Mouse (Mus musculus) midbrain, embryonic 14.5 days (tissue): Measurements from ENCODE around the gene Pim1. TPM values are rescaled to one million over a fixed set of nuclear protein-coding genes. Genes with fewer than 3 reads are reported as not detected.

Experiments used
- ATAC-seq: fragments of 200-750 bp; cut with Nextera tagmentation; 2 replicates; pipeline ENCODE4 v1.8.0; 2017; ENCODE audit warnings: moderate number of reproducible peaks, moderate library complexity; ENCODE audit not compliant: low FRiP score, low TSS enrichment
- DNase-seq: peaks from one replicate; pipeline ENCODE4 v3.0.0-alpha.2; 2015
- H3K27ac ChIP-seq: fragments of 300-500 bp; sonication (generic); replicated peaks from 2 replicates; pipeline ENCODE4 v1.5.1; 2014; ENCODE audit warnings: mild to moderate bottlenecking, low read depth, low read length, moderate library complexity
- H3K27me3 ChIP-seq: fragments of 300-500 bp; sonication (generic); 2 replicates; pipeline ENCODE4 v1.6.1; 2014; ENCODE audit warnings: low read length, control low read depth, mixed read lengths; ENCODE audit not compliant: control insufficient read depth, insufficient read depth
- H3K36me3 ChIP-seq: fragments of 300-500 bp; sonication (generic); 2 replicates; pipeline ENCODE4 v1.6.1; 2014; ENCODE audit warnings: low read length, control low read depth; ENCODE audit not compliant: control insufficient read depth, insufficient read depth
- H3K4me1 ChIP-seq: fragments of 300-500 bp; sonication (generic); 2 replicates; pipeline ENCODE4 v1.6.1; 2014; ENCODE audit warnings: mild to moderate bottlenecking, antibody characterized with exemption, low read length, control low read depth; ENCODE audit not compliant: control insufficient read depth, insufficient read depth
- H3K4me2 ChIP-seq: fragments of 300-500 bp; sonication (generic); 2 replicates; pipeline ENCODE4 v1.6.1; 2014; ENCODE audit warnings: mild to moderate bottlenecking, low read length, moderate library complexity
- H3K4me3 ChIP-seq: fragments of 300-500 bp; sonication (generic); replicated peaks from 2 replicates; pipeline ENCODE4 v1.5.1; 2014; ENCODE audit warnings: low read depth, low read length
- H3K9ac ChIP-seq: fragments of 300-500 bp; sonication (generic); replicated peaks from 2 replicates; pipeline ENCODE4 v1.6.1; 2014; ENCODE audit warnings: mild to moderate bottlenecking, low read length, moderate library complexity
- H3K9me3 ChIP-seq: fragments of 300-500 bp; sonication (generic); 2 replicates; pipeline ENCODE4 v1.6.1; 2016; ENCODE audit warnings: low read length, control low read depth, mixed read lengths; ENCODE audit not compliant: control insufficient read depth
- WGBS: fragments of 180-500 bp; shearing (Covaris S2); extraction: QIAGEN DNeasy Blood & Tissue Kit; methylation state at CpG from one replicate; pipeline ENCODE4 v1.1.7; 2014; 5-methylcytosine and 5-hydroxymethylcytosine counted together
- polyA plus RNA-seq: library from polyadenylated mRNA; unstranded; fragments of >200 nt; fragmentation: Nextera tagmentation; extraction: Ambion mirVana; gene quantifications from 2 replicates; pipeline ENCODE4 v1.2.1, GENCODE M21; 2014

Gene Pim1
- polyA plus RNA-seq, 1 experiment from 2014 or later = 10.3 TPM

DNA sequence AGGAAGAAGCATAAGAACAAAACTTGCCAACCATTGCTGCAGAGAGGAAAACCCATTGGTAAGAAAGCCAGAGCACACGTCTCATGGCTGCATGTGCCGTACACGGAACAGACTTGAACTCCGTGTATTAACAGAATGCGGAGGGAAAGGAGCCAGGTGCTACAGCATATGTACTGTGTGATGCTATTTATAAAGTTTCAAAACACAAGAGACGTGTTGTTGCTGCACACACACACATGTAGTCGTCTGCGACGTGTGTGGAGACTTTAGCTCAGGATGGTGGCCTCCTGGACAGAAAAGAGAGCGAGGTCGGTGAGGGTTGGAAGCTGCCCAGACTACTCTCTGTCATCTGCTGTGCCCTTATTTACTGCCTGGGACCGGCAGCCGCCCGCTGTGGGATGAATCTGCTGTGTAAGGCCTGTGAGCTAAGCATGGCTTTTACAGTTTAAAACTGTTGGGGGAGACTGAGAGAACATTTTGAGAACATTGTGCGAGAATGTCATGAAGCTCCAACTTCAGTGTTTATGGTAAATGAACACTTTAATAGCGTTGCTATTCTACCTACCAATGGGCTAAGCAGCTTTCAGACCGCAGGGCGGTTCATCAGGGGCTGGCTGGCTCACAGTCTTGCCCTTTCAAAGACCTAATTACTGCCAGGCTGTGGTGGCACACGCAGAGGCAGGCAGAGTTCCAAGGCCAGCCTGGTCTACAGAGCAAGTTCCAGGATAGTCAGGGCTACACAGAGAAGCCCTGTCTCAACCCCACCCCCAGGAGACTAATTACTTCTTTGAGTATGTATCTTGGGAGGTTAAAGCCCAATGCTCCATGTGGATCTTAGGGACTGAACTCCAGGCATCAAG is 52.5 kb downstream of the Pim1 start:
- Histone ChIP-seq H3K4me3 (no peak overlapping the region), H3K9me3 (no peaks in the 10 kb centered on the region), H3K4me2 (no peak overlapping the region), H3K27me3 (no peaks in the 10 kb centered on the region), H3K27ac (no peak overlapping the region), H3K9ac (no peak overlapping the region), H3K4me1 (no peaks in the 10 kb centered on the region), H3K36me3 (no peaks in the 10 kb centered on the region)
- WGBS = 90% methylated on average over 19 of the region's 19 CpGs
- no peak for DNase-seq
- ATAC-seq = no peak

DNA sequence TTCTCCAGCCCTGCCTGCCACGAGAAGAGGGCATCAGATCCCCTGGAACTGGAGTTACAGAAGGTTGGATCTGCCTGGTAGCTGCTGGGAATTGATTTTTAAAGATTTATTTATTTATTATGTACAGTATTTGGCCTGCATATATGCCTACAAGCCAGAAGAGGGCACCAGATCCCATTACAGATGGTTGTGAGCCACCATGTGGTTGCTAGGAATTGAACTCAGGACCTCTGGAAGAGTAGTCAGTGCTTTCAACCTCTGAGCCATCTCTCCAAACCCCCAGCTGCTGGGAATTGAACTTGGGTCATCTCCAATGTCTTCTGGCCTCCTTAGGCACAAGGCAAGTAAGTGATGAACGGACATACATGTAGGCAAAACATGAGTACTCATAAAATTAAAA is 53.5 kb downstream of the Pim1 start:
- ATAC-seq (no peak), DNase-seq (no peak)
- H3K27me3 ChIP-seq = no peaks in the 10 kb centered on the region
- H3K36me3 ChIP-seq = no peaks in the 10 kb centered on the region
- H3K4me2 ChIP-seq = no peak overlapping the region
- H3K4me3 ChIP-seq = no peak overlapping the region
- no peaks in the 10 kb centered on the region for H3K9me3 ChIP-seq
- no peaks in the 10 kb centered on the region for H3K4me1 ChIP-seq
- H3K9ac ChIP-seq = no peak overlapping the region
- no peak overlapping the region for H3K27ac ChIP-seq
- 74% methylated on average over 2 of the region's 2 CpGs for WGBS

DNA sequence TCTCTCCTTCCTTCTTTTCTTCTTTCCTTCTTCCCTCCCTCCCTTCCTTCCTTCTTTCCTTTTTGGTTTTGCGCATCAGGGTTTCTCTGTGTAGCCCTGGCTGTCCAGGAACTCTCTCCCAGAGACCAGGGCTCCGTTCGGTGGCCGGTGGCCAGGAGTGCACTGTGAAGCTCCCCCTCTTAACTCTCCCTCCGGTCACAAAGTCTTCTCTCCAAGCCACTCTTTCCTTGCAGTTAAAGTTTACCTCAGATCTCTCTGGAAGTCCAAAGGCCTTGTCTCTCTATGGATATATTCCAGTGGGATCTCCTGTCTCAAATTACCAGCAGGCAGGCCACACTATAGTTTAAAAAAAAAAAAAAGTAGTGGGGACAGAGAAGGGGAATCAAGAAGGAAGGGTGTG is 54.7 kb downstream of the Pim1 start:
- no peak for DNase-seq
- no peak overlapping the region for H3K9ac ChIP-seq
- 94% methylated on average over 5 of the region's 5 CpGs for WGBS
- H3K27me3 ChIP-seq = no peaks in the 10 kb centered on the region
- H3K4me2 ChIP-seq = no peak overlapping the region
- peaks cover 2% of the 10 kb centered on the region; the same call in 1 of the 2 replicates for H3K4me1 ChIP-seq
- no peak overlapping the region for H3K27ac ChIP-seq
- H3K4me3 ChIP-seq = no peak overlapping the region
- H3K9me3 ChIP-seq = no peaks in the 10 kb centered on the region
- no peak for ATAC-seq
- no peaks in the 10 kb centered on the region for H3K36me3 ChIP-seq

Other genes starting within 250 kb of the Pim1 start
- 112 and 114 TPM in 2 replicates for gene Ppil1, start 226.6 kb upstream of the Pim1 start, polyA plus RNA-seq
- 117 and 122 TPM in 2 replicates for gene BC004004, start 222.0 kb upstream of the Pim1 start, polyA plus RNA-seq
- 1.3 and 2.8 TPM in 2 replicates for gene Pi16, start 173.1 kb upstream of the Pim1 start, polyA plus RNA-seq
- 533 and 550 TPM in 2 replicates for gene Mtch1, start 142.8 kb upstream of the Pim1 start, polyA plus RNA-seq
- 4.4 and 4.9 TPM in 2 replicates for gene Fgd2, start 129.8 kb upstream of the Pim1 start, polyA plus RNA-seq
- gene Gm17657, start 58.9 kb downstream of the Pim1 start, polyA plus RNA-seq = not detected in 2 replicates
- 25.8 and 27.7 TPM in 2 replicates for gene Tbc1d22b, start 59.0 kb downstream of the Pim1 start, polyA plus RNA-seq
- gene Tmem217, start 61.6 kb downstream of the Pim1 start, polyA plus RNA-seq = 0.43 and 0.49 TPM in 2 replicates
- 80.5 and 86.8 TPM in 2 replicates for gene Rnf8, start 124.0 kb downstream of the Pim1 start, polyA plus RNA-seq
- 2.0 and 2.9 TPM in 2 replicates for gene Gm28043, start 124.1 kb downstream of the Pim1 start, polyA plus RNA-seq
- gene Cmtr1, start 169.8 kb downstream of the Pim1 start, polyA plus RNA-seq = 103 and 136 TPM in 2 replicates
- gene Ccdc167, start 226.3 kb downstream of the Pim1 start, polyA plus RNA-seq = 11.3 and 11.4 TPM in 2 replicates